Mouse (Mus musculus) gastrocnemius, postnatal 36 days (tissue): ENCODE data around the gene Dcdc2b. TPM values are rescaled to one million over a fixed set of nuclear protein-coding genes. Genes with fewer than 3 reads are reported as not detected.

ENCODE experiments used
- DNase-seq, 2 experiments: peaks; one replicate each; pipeline ENCODE4 v3.0.0; 2022
- intact Hi-C: fragments of 180-260 bp; cut with DNase I; formaldehyde crosslinking; loops from one replicate; pipeline ENCODE4 v1.15.1; 2025
- long read RNA-seq, 2 experiments: library from polyadenylated mRNA; stranded (forward); transcript quantifications; one replicate each; pipeline ENCODE4 v2.0.0; 2021
- total RNA-seq, 2 experiments: library from RNA; stranded (reverse); gene quantifications; 2 replicates each; pipeline ENCODE4 v1.2.3; 2021

Gene Dcdc2b
- total RNA-seq, result under 1 TPM; 0.51 to 0.62 TPM
- long read RNA-seq, experiment 1, result 0 reads
- long read RNA-seq, experiment 2, result 0 reads

- DNase-seq, result no peak
- intact Hi-C loops, result no loop called here
These were observed at the start of gene Dcdc2b for GRCm38 (mm10) chr4:129614093-129614492. Gene Dcdc2b, minus strand, starts transcription at chr4:129614257.

GRCm38 (mm10) chr4:129662255-129662813 lies 48.3 kb upstream of the Dcdc2b start:
- DNase-seq, result no peak
- intact Hi-C loops, result no loop called here

GRCm38 (mm10) chr4:129661584-129661983 lies 47.5 kb upstream of the Dcdc2b start:
- intact Hi-C loops, result no loop called here
- DNase-seq, result no peak

- intact Hi-C loops, result no loop called here
- DNase-seq, result no peak
These were observed 40.7 kb upstream of the Dcdc2b start for GRCm38 (mm10) chr4:129654770-129655169.

- intact Hi-C loops, result no loop called here
- DNase-seq, result no peak
These were observed 36.3 kb upstream of the Dcdc2b start for GRCm38 (mm10) chr4:129650359-129650758.

GRCm38 (mm10) chr4:129648656-129649055 lies 34.6 kb upstream of the Dcdc2b start:
- no peak for DNase-seq

GRCm38 (mm10) chr4:129645204-129645603 lies 31.1 kb upstream of the Dcdc2b start:
- DNase-seq, result no peak
- intact Hi-C loops, result no loop called here

More at GRCm38 (mm10) chr4:129648656-129649055, 34.6 kb upstream of the Dcdc2b start:
- intact Hi-C loops, result no loop called here

- intact Hi-C loops, result no loop called here
- no peak for DNase-seq
These were observed 27.7 kb upstream of the Dcdc2b start for GRCm38 (mm10) chr4:129641756-129642155.

GRCm38 (mm10) chr4:129640638-129641467 lies 26.8 kb upstream of the Dcdc2b start, which contains the start of gene Txlna:
Gene Txlna, minus strand, starts transcription at chr4:129641065.
- DNase-seq, result peak; percentile 93 to 94
- intact Hi-C loops, result no loop called here

GRCm38 (mm10) chr4:129640101-129640637 lies 26.1 kb upstream of the Dcdc2b start:
- no peak for DNase-seq
- intact Hi-C loops, result no loop called here

- no peak for DNase-seq
- intact Hi-C loops, result no loop called here
These were observed 25.2 kb upstream of the Dcdc2b start for GRCm38 (mm10) chr4:129639221-129639620.

- intact Hi-C loops, result no loop called here
- DNase-seq, result no peak
These were observed 19.8 kb upstream of the Dcdc2b start for GRCm38 (mm10) chr4:129633852-129634251.

- intact Hi-C loops, result no loop called here
These were observed 17.8 kb upstream of the Dcdc2b start for GRCm38 (mm10) chr4:129631867-129632266.

GRCm38 (mm10) chr4:129630944-129631343 lies 16.9 kb upstream of the Dcdc2b start:
- intact Hi-C loops, result no loop called here
- DNase-seq, result no peak

More at GRCm38 (mm10) chr4:129631867-129632266, 17.8 kb upstream of the Dcdc2b start:
- DNase-seq, result no peak

- DNase-seq, result no peak
- intact Hi-C loops, result no loop called here
These were observed 12.0 kb upstream of the Dcdc2b start for GRCm38 (mm10) chr4:129626035-129626434.

- intact Hi-C loops, result no loop called here
- DNase-seq, result no peak
These were observed 11.4 kb upstream of the Dcdc2b start for GRCm38 (mm10) chr4:129625496-129625895.

GRCm38 (mm10) chr4:129625029-129625370 lies 10.9 kb upstream of the Dcdc2b start:
- intact Hi-C loops, result no loop called here
- DNase-seq, result no peak

- intact Hi-C loops, result no loop called here
- peak; percentile 64 to 83 for DNase-seq
These were observed 10.4 kb upstream of the Dcdc2b start for GRCm38 (mm10) chr4:129624281-129625028.

GRCm38 (mm10) chr4:129623681-129624091 lies 9.6 kb upstream of the Dcdc2b start, which contains the start of gene Ccdc28b:
Gene Ccdc28b, minus strand, starts transcription at chr4:129623947.
- no peak for DNase-seq
- intact Hi-C loops, result no loop called here

GRCm38 (mm10) chr4:129622803-129623535 lies 8.9 kb upstream of the Dcdc2b start:
- intact Hi-C loops, result no loop called here
- DNase-seq, result no peak
